Mouse (Mus musculus): ENCODE results near the gene Pde3a. TPM values are rescaled to one million over a fixed set of nuclear protein-coding genes. Genes with fewer than 3 reads are reported as not detected.

The Pde3a gene
- polyA plus RNA-seq, 1 experiment from 2014 or later: 3.7 TPM

DNA sequence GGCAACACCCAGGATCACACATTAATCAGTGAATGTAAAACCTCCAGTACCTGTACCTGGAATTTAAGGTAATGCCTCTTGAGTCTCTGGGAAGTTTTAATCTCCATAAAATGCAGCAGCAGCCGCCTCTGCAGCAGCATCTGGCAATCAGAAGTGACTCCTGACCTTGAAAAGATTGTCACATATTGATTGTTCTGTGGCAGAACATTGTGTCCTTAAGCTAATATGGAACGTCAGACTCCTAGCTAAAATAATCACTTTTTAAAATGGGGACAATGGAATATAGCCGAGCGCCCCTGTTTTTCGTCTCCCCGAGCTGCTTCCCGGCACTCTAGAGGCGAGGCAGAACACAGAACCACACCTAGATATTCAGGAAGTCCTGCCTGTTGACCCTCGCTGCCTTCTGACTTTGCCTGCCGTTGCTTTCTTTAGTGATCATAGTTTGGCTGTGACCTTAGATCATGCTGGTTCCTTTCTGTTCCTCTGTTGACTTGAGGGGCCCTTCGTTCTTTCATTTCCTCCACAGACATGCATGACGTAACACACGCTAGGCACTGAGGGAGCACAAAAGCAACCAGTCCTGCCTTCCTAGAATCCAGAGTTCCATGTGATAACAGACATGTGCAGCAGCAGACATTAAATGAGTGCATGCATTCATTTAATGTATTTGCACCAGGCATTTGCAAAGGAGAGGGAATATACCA lies 183.4 kb downstream of the Pde3a start:
- WGBS: 85% methylated on average over 13 of the region's 13 CpGs
- Histone ChIP-seq H3K4me3 (no peak overlapping the region), H3K9ac (no peak overlapping the region), H3K27ac (no peak overlapping the region), H3K36me3 (no peaks in the 10 kb centered on the region), H3K4me2 (replicated peaks) (no peak overlapping the region), H3K9me3 (replicated peaks) (no peaks in the 10 kb centered on the region), H3K4me1 (peaks cover 12% of the 10 kb centered on the region), H3K27me3 (no peaks in the 10 kb centered on the region)
- ATAC-seq (ENCODE audit: low FRiP score): no peak

DNA sequence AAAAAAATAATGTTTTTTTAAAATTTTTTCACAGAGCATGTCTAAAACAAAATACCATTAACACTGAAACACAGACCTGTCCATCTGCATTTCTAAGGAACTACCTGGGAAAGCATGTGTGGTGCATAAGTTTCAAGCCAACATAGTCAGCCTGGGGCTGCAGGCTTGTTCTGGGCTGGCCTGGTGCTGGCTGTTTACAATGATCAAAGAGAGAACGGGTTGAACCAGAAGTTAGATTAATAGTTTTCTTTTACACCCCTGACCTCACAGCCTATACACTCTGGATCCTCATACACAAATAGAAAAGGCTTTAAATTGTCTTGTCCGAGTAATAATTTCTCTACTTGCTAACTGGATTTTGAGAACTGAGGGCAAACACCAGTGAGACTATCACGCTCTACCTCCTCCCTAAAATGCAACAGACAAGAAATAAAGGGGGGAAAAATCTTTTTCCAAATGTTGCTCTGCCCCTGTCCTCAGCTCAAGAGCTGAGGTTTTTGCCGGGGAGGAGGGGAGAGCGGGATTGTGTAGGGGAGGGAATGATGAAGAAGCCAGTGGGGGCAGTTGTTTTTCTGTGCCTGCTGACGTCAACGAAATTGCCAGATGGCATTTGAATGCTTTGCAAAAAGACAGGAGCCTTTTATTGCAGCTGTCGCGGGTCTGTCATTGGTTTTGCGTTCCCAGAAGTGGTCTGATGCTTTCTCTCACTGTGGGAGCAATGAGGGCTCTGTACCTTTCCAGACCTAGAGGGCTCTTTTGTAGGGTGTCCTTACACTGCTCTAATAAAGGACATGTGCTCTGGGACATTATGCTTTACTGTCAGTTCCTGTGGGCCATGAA lies 185.1 kb downstream of the Pde3a start:
- Histone ChIP-seq H3K27me3 (no peaks in the 10 kb centered on the region), H3K9me3 (replicated peaks) (no peaks in the 10 kb centered on the region), H3K9ac (no peak overlapping the region), H3K4me2 (replicated peaks) (0 out of 2 replicates have a peak overlapping the region, but pooled peaks have one; percentile 13), H3K4me3 (no peak overlapping the region), H3K4me1 (peaks cover 12% of the 10 kb centered on the region), H3K27ac (peak overlapping the region; percentile 62), H3K36me3 (no peaks in the 10 kb centered on the region)
- WGBS: 33% methylated on average over 10 of the region's 10 CpGs
- peak; percentile 84 for ATAC-seq (ENCODE audit: low FRiP score)

DNA sequence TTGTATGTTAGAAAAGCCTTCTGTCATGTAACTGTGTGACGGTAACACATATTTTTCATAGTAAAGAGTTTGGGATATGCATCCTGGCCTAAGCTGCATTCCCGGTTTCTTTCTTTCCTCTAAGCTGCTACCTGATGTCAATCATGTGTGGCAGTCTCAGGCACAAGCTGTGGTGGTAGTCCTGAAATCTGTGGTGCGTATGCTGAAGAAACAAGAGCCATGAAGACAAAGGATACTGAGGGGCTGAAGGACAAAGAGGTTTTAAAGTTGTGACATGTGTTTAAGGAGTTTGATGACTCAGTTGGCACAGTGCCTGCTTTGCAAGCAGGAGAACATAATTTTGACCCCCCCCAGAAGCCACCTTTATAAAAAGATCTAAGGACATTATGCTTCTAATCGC lies 186.1 kb downstream of the Pde3a start:
- Histone ChIP-seq H3K36me3 (no peaks in the 10 kb centered on the region), H3K27ac (no peak overlapping the region), H3K9ac (no peak overlapping the region), H3K4me1 (peaks cover 12% of the 10 kb centered on the region), H3K9me3 (replicated peaks) (no peaks in the 10 kb centered on the region), H3K4me3 (no peak overlapping the region), H3K4me2 (replicated peaks) (no peak overlapping the region), H3K27me3 (no peaks in the 10 kb centered on the region)
- ATAC-seq (ENCODE audit: low FRiP score): no peak
- WGBS: 70% methylated on average over 4 of the region's 4 CpGs

DNA sequence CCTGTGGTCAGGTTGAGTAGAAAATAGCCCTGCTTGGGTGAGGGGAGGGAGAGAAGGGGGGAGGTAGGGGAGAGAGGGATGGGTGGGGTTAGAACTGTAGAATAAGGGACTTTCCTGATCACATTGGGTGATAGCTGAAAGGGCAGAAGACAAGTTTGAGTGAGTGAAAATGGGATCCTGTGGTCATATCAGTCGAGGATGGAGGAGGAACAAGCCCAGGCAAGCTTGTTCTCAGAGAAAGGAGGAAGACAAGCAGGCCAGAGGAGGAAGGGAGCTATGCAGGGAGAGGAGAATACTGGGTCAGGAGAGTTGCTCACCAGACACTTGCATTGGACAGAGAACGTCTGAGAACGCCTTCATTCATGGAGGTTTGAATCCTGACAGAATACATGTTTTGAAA lies 190.9 kb downstream of the Pde3a start:
- WGBS: 72% methylated on average over 3 of the region's 3 CpGs
- Histone ChIP-seq H3K27ac (no peak overlapping the region), H3K27me3 (no peaks in the 10 kb centered on the region), H3K4me1 (peaks cover under 1% of the 10 kb centered on the region; the same call in 1 of the 2 replicates), H3K4me2 (replicated peaks) (no peak overlapping the region), H3K4me3 (no peak overlapping the region), H3K36me3 (no peaks in the 10 kb centered on the region), H3K9ac (no peak overlapping the region), H3K9me3 (replicated peaks) (no peaks in the 10 kb centered on the region)
- no peak for ATAC-seq (ENCODE audit: low FRiP score)

DNA sequence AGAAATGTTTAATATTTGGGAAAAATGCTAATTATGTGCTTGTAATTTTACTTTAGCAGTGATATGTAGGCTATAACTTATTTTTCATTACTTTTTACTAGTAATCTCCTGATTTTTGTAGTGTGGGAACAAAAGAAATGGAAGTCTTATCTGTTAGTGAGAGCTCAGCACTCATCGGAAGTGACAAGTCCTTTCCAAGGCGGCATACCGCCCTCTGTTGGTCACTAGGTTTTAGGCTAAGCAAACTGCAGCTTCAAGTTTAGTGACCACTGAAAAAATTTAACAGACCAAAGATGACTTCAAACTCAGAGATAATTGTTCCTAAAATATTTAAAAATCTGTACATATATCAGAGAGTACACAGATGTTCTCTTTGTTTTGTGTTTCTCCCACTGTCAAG lies 198.5 kb downstream of the Pde3a start:
- no peak for ATAC-seq (ENCODE audit: low FRiP score)

DNA sequence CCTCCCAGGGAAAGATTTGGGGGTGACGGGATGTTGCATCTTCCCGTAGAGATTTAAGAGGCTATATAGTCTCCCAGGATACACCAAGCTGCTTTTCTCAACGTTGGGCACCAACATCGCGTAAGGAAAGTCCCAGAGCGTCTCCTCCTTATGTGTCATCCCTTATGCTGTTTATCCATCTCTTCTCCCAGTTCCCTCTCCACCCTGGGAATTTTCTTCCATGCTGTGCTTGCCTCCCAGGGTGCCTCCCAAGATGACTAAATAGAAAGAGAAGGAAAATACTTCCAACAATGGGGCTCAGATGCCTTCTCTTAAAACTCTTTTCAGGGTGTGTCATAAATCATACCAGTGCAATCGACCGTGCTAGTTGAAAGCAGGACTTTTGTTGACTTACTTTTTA lies 199.8 kb downstream of the Pde3a start:
- H3K4me1 ChIP-seq: no peaks in the 10 kb centered on the region
- H3K9ac ChIP-seq: no peak overlapping the region
- no peaks in the 10 kb centered on the region for H3K36me3 ChIP-seq
- no peak overlapping the region for H3K27ac ChIP-seq
- no peak overlapping the region for H3K4me2 ChIP-seq (replicated peaks)
- 74% methylated on average over 8 of the region's 8 CpGs for WGBS
- H3K4me3 ChIP-seq: no peak overlapping the region
- no peaks in the 10 kb centered on the region for H3K9me3 ChIP-seq (replicated peaks)
- no peaks in the 10 kb centered on the region for H3K27me3 ChIP-seq
- no peak for ATAC-seq (ENCODE audit: low FRiP score)

More for the DNA sequence above, 198.5 kb downstream of the Pde3a start:
- no peaks in the 10 kb centered on the region for H3K4me1 ChIP-seq
- no peak overlapping the region for H3K4me3 ChIP-seq
- no peaks in the 10 kb centered on the region for H3K36me3 ChIP-seq
- H3K4me2 ChIP-seq (replicated peaks): no peak overlapping the region
- H3K9ac ChIP-seq: no peak overlapping the region
- no peaks in the 10 kb centered on the region for H3K9me3 ChIP-seq (replicated peaks)
- no peaks in the 10 kb centered on the region for H3K27me3 ChIP-seq
- 13% methylated on average over 3 of the region's 3 CpGs for WGBS
- H3K27ac ChIP-seq: no peak overlapping the region

DNA sequence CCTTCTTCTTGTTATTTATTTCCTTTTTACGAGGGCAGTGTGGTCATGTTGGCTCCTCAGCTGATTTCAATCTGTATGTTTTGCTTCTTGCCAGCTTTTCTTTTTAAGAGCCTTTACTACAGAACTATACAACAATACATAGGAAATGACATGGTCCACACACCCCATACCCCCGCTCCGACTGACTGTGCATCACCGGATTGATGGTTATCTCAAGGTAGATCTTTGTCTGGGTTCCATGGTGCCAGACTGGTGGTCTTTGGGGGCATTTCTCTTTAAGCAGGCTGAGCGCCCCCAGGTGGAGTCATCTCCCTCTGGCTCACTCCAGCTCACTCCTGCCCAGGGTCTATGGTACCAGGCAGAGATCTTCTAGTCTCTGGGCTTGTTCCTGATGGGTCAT lies 206.3 kb downstream of the Pde3a start:
- Histone ChIP-seq H3K36me3 (no peaks in the 10 kb centered on the region), H3K27me3 (no peaks in the 10 kb centered on the region), H3K27ac (no peak overlapping the region), H3K9me3 (replicated peaks) (no peaks in the 10 kb centered on the region), H3K9ac (no peak overlapping the region), H3K4me3 (no peak overlapping the region), H3K4me1 (no peaks in the 10 kb centered on the region), H3K4me2 (replicated peaks) (no peak overlapping the region)
- 76% methylated on average over 5 of the region's 5 CpGs for whole genome bisulfite sequencing
- ATAC-seq (ENCODE audit: low FRiP score): no peak

DNA sequence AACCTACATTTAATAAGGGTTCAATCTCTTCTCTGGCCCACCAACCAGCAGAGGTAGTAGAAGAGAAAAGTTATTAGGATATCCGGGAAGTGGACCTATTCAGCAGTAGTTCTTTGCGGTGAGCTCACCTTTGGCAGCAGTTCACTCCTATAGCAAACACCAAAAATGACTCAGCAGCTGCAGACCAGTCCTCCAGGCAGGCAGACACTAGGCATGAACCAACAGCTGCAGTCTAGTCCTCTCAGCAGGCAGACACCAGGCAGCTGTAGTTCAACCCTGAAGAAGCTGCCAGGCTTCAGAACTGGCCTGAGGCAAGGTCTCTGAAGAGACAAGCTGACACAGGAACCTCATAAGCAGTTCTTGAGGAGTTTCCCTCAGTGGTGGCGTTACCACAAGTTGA lies 207.5 kb downstream of the Pde3a start:
- H3K4me1 ChIP-seq: no peaks in the 10 kb centered on the region
- WGBS: 90% methylated on average over 3 of the region's 3 CpGs
- H3K27ac ChIP-seq: no peak overlapping the region
- no peaks in the 10 kb centered on the region for H3K9me3 ChIP-seq (replicated peaks)
- no peaks in the 10 kb centered on the region for H3K36me3 ChIP-seq
- H3K9ac ChIP-seq: no peak overlapping the region
- no peaks in the 10 kb centered on the region for H3K27me3 ChIP-seq
- no peak overlapping the region for H3K4me3 ChIP-seq
- ATAC-seq (ENCODE audit: low FRiP score): no peak
- H3K4me2 ChIP-seq (replicated peaks): no peak overlapping the region

DNA sequence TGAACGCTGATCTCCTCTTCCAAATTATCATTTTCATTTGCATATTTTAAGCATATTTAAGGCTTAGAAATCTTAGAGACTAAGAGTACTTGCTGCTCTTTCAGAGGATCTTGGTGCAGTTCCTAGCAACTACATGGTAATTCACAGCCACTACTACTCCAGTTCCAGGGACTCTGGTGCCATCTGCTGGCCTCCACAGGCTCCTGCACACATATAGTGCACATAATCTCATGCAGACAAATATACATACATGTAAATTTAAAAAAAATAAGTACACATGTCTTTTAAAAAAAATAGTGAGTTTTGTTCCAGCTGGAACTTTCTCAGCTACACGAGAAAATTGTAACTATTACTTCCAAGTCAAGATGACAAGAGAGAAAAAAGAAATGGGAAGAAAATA lies 221.2 kb downstream of the Pde3a start:
- no peak for ATAC-seq (ENCODE audit: low FRiP score)
- WGBS: 93% methylated on average over 2 of the region's 2 CpGs
- H3K4me3 ChIP-seq: no peak overlapping the region
- no peak overlapping the region for H3K9ac ChIP-seq
- no peak overlapping the region for H3K4me2 ChIP-seq (replicated peaks)
- H3K27me3 ChIP-seq: no peaks in the 10 kb centered on the region
- H3K27ac ChIP-seq: no peak overlapping the region
- no peaks in the 10 kb centered on the region for H3K9me3 ChIP-seq (replicated peaks)
- H3K36me3 ChIP-seq: no peaks in the 10 kb centered on the region
- H3K4me1 ChIP-seq: no peaks in the 10 kb centered on the region

DNA sequence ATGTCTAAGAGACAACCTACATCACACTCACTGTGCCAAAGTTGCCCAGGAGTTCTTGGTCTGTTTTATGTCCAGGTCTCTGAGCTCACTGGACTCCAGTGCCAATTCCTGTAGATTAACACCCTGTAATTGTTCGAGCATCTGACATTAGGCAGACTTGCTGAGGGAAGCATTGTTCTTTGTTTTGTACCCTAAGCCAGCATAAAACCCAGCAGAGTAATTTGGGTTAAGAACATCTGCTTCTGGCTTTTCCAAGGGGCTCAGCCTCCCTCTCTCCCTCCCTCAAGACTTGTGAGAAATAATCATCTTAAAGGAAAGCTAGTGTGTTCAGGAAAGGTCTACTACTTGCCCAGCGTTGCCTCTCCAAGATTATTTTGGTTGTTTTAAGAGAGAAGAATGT lies 225.2 kb downstream of the Pde3a start:
- Histone ChIP-seq H3K9ac (no peak overlapping the region), H3K4me1 (no peaks in the 10 kb centered on the region), H3K27me3 (no peaks in the 10 kb centered on the region), H3K9me3 (replicated peaks) (no peaks in the 10 kb centered on the region), H3K4me3 (no peak overlapping the region), H3K36me3 (no peaks in the 10 kb centered on the region), H3K4me2 (replicated peaks) (no peak overlapping the region), H3K27ac (no peak overlapping the region)
- no peak for ATAC-seq (ENCODE audit: low FRiP score)
- 87% methylated on average over 2 of the region's 2 CpGs for WGBS

DNA sequence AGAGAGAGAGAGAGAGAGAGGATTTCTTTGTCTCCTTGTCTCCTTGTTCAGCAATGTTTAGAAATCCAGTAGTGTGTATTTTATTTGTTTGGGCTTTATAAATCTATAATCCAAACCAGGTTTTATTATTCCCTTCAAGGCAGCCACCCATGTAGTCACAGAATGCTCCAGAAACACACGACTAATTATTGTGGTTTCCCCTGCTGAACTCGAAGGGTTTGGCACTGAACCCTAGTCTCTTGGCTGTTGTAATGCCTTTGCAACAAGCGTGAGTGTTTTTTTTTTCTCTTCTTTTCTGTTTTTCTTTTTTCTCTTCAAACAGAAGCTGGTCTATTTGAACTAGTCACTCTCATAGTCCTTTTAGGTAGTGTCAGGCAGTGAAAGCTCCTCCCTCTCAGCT lies 225.6 kb downstream of the Pde3a start:
- H3K4me3 ChIP-seq: no peak overlapping the region
- no peaks in the 10 kb centered on the region for H3K36me3 ChIP-seq
- 73% methylated on average over 3 of the region's 3 CpGs for WGBS
- no peak overlapping the region for H3K27ac ChIP-seq
- H3K9me3 ChIP-seq (replicated peaks): no peaks in the 10 kb centered on the region
- no peaks in the 10 kb centered on the region for H3K4me1 ChIP-seq
- H3K9ac ChIP-seq: no peak overlapping the region
- H3K27me3 ChIP-seq: no peaks in the 10 kb centered on the region
- no peak overlapping the region for H3K4me2 ChIP-seq (replicated peaks)
- no peak for ATAC-seq (ENCODE audit: low FRiP score)

DNA sequence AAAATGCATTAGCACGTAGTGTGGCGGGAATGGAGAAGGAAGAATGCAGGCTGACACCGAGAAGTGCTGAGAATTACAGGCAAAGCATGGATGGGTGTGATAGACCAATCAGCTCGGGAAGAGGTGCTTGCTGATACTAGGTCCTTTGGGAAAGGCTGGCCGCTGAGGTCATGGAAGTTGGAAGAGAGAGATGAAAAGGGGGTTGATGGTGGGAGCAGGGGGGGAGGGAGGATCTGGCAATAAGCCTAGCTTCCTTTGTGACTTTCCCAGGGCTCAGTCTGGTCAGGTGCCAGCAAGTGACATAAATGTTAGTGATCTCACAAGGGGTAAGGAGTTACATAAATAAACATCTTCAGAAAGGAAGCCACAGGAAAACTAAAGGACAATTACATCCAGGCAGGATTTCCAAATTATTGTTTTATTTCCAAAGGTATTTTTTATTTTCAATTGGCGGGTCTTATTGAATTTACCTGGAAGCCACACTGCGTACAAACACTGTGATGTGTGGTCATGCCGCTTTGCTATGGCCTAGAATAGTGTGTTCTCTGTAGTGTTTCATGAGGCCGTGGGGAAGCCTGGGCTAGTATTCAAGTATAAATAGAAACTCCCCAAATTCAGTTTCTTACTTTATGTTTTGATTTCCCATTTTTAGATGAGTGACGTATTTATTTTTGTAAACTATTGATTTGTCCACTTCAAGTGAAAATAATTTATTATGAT lies 236.4 kb downstream of the Pde3a start:
- Histone ChIP-seq H3K4me1 (peaks cover 5% of the 10 kb centered on the region; the same call in 1 of the 2 replicates), H3K9me3 (replicated peaks) (no peaks in the 10 kb centered on the region), H3K9ac (no peak overlapping the region), H3K4me2 (replicated peaks) (no peak overlapping the region), H3K27ac (no peak overlapping the region), H3K4me3 (no peak overlapping the region), H3K36me3 (no peaks in the 10 kb centered on the region), H3K27me3 (no peaks in the 10 kb centered on the region)
- 63% methylated on average over 10 of the region's 10 CpGs for WGBS
- ATAC-seq (ENCODE audit: low FRiP score): peak; percentile 65
